Mouse (Mus musculus) bone marrow macrophage, adult 2 months (primary cell): Measurements from ENCODE around the gene Pcyt2.

Experiments used
- CTCF ChIP-seq: IDR thresholded peaks from 2 replicates; pipeline ENCODE4 v1.5.1; 2012; ENCODE audit warnings: low read depth, mild to moderate bottlenecking, low read length, moderate library complexity
- POLR2A ChIP-seq: IDR thresholded peaks from 2 replicates; pipeline ENCODE4 v1.6.1; 2012; ENCODE audit warnings: mild to moderate bottlenecking, low read depth, low read length, borderline replicate concordance

DNA sequence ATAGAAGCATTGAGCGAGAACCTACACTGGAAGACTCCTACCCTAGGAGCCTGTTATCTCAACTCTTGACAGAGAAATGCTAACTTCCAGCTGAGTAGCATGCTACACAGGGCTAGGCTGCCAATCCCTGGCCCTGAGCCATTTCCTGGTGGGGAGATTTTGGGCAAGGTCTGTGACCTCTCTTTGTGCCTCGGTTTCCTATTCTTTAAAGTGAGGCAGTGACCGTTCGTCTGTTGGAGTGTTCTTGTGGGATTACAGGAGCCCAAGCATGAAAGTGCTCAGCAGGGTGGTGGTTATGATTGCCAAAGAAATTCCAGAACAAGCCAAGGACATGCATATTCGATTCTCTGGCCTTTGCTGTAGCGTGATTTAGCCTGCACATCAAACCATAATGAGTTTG lies 45.0 kb upstream of the Pcyt2 start:
- TF ChIP-seq CTCF = no peak
- TF ChIP-seq POLR2A = no peak
